Mouse (Mus musculus): Measurements from ENCODE around the gene Man1b1. TPM values are rescaled to one million over a fixed set of nuclear protein-coding genes. Genes with fewer than 3 reads are reported as not detected.

Man1b1 gene
- polyA plus RNA-seq, 1 experiment, result 70.7 TPM

DNA sequence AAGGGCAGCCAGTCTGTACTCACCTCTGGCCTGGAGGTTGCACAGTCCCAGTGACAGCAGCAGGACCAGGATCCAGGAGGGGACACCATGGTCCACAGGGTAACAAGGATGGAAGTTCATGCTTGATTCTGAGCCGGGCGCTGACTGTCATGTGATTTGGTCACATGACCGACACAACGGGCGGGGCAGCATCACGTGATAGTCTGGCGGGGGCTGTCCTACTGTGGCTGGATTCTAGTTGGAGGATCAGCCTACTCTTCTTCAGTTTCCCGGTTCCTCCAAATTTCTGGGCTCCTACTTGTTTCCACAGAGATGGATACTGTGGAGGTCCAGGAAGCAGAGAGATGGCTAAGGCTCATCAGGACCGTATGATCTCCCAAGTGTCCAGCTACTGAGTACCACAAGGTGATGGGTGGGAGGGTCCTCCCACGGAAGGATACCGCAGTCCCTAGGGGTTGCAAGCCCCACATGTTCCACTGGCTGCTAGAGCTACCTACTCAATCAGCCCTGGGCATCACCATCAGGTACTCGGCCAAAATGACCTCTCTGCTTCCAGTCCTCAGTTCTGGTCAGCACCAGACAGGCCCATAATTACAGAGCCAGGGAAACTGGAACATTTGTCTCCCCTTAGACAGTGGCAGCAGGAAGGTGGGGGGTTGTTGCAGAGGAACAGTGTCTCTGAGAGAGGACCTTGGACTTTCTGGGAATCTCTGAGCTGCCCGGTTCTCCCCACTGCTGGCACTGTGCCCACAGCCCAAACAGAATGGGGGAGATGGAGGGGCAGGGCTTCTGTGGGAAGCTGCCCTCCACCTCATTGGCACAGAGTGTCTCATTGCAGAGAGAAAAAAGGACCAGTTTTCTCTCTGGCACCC is 24.3 kb downstream of the Man1b1 start, which contains the start of gene Dpp7:
Dpp7 (minus strand) TSS at position 152 of the 872 bp plus-strand sequence.
- H3K4me3 ChIP-seq (ENCODE audit: insufficient read depth, low read length), result peak within 1 kb of the TSS; percentile 68
- peaks cover 2% of the 10 kb centered on the region; the same call in 1 of the 2 replicates for H3K4me1 ChIP-seq (ENCODE audit: control insufficient read depth, insufficient read depth, low read length)
- peak; percentile 63 for TF ChIP-seq POLR2A (IDR thresholded peaks at IDR 0.05; ENCODE audit: low read depth, low read length)
- no peak for TF ChIP-seq CTCF (IDR thresholded peaks at IDR 0.05; ENCODE audit: borderline replicate concordance, insufficient read depth, low read length)
- no peak within 1 kb of the TSS for H3K27ac ChIP-seq (ENCODE audit: insufficient read depth, low read length)

DNA sequence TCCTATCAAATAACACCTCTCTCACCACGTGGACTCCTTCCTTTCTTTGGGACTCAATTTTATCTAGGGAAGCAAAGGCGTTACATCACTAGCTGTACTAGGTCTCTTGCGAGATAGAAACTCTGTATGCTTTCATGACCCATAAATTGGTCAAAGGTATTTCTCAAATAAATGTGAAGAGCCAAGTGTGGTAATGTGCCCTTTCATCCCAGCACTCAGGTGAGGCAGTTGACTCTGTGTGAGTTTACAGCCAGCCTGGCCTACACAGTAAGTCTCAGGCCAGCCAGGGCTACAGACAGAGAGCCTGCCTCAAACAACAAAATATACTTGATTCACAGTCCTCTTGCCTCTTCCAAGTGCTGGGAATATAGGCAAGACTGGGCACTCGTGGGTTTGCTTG is 27.7 kb downstream of the Man1b1 start:
- Histone ChIP-seq H3K27ac (ENCODE audit: insufficient read depth, low read length) (no peak overlapping the region), H3K4me3 (ENCODE audit: insufficient read depth, low read length) (no peak overlapping the region), H3K4me1 (ENCODE audit: control insufficient read depth, insufficient read depth, low read length) (peaks cover 11% of the 10 kb centered on the region; the same call in 1 of the 2 replicates)
- TF ChIP-seq POLR2A (IDR thresholded peaks at IDR 0.05; ENCODE audit: low read depth, low read length) (no peak), CTCF (IDR thresholded peaks at IDR 0.05; ENCODE audit: borderline replicate concordance, insufficient read depth, low read length) (no peak)

DNA sequence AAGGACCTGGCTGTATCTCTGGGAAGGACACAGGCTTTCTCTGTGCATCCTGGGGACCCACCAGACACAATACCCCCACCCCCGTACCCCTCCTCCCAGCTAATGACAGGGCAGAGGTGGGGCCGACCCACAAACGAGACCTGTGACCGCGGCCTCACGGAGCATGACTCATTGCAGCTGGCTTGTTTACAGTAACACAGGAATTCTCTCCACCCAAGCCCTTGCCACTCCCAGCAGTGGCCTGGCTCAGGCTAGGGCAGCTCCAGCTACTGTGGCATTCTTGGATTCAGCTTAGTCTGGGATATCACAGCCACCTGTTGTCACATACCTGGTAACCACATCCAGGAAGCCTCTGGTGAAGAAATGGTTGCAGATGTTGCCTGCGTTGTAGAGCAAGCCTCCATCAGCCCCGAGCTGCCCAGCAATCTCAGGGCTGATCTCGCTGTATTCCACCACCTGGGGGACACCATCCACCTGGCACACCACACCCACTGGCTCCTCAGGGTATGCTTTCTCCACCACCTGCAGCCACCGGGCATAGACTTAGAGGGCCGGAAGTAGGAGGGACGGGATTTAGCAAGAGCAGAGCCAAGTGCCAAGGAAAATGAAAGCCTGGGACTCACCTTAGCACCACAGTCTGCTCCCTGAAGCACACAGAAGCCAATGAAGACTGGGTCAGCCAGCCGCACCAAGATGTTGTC is 31.5 kb downstream of the Man1b1 start:
- no peak overlapping the region for H3K27ac ChIP-seq (ENCODE audit: insufficient read depth, low read length)
- TF ChIP-seq CTCF (IDR thresholded peaks at IDR 0.05; ENCODE audit: borderline replicate concordance, insufficient read depth, low read length), result no peak
- TF ChIP-seq POLR2A (IDR thresholded peaks at IDR 0.05; ENCODE audit: low read depth, low read length), result no peak
- H3K4me3 ChIP-seq (ENCODE audit: insufficient read depth, low read length), result peak overlapping the region; percentile 90; the same call in 1 of the 2 replicates

DNA sequence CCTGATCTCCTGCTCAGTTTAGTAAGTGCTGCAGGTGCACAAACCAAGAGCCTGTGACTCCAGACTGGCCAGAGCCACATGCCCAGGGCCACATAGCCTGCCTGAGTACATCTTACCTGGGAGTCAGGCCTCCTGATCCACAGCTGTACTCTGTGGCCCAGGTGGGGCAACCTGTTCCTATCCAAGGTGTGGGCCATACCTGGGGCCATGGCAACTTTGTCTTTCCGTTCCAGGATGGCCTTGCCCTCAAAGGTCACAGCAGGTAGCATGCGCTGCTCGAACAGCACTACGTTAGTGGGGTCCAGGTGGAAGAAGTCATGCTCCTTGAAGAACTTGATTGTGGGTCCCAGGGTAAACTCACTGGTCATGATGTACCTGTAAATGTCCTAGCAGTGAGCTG is 32.2 kb downstream of the Man1b1 start:
- TF ChIP-seq CTCF (IDR thresholded peaks at IDR 0.05; ENCODE audit: borderline replicate concordance, insufficient read depth, low read length) (no peak), POLR2A (IDR thresholded peaks at IDR 0.05; ENCODE audit: low read depth, low read length) (no peak)
- H3K4me3 ChIP-seq (ENCODE audit: insufficient read depth, low read length), result peak overlapping the region; percentile 90
- no peak overlapping the region for H3K27ac ChIP-seq (ENCODE audit: insufficient read depth, low read length)
- 0 out of 2 replicates have a peak, but pooled peaks cover 9% of the 10 kb centered on the region for H3K4me1 ChIP-seq (ENCODE audit: control insufficient read depth, insufficient read depth, low read length)

More for the DNA sequence above, 31.5 kb downstream of the Man1b1 start:
- H3K4me1 ChIP-seq (ENCODE audit: control insufficient read depth, insufficient read depth, low read length), result 0 out of 2 replicates have a peak, but pooled peaks cover 9% of the 10 kb centered on the region

DNA sequence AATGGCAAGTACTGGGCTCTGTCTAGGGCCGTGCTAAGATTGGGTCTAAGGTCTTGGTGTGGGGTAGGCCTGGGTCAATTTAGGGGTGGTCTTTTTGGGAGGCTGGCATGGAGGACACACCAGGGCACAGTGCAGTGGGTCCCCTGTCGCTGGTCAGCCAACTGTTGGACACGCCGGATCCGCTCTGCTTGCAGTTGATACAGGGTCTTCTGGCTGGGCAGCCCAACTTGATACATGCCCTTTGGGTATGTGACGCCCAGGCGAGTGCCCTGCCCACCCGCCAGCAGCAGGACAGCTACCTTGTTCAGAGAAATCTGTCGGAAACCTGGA is 32.6 kb downstream of the Man1b1 start:
- H3K27ac ChIP-seq (ENCODE audit: insufficient read depth, low read length), result no peak overlapping the region
- TF ChIP-seq POLR2A (IDR thresholded peaks at IDR 0.05; ENCODE audit: low read depth, low read length) (no peak), CTCF (IDR thresholded peaks at IDR 0.05; ENCODE audit: borderline replicate concordance, insufficient read depth, low read length) (no peak)
- peak overlapping the region; percentile 90 for H3K4me3 ChIP-seq (ENCODE audit: insufficient read depth, low read length)
- H3K4me1 ChIP-seq (ENCODE audit: control insufficient read depth, insufficient read depth, low read length), result 0 out of 2 replicates have a peak, but pooled peaks cover 9% of the 10 kb centered on the region

DNA sequence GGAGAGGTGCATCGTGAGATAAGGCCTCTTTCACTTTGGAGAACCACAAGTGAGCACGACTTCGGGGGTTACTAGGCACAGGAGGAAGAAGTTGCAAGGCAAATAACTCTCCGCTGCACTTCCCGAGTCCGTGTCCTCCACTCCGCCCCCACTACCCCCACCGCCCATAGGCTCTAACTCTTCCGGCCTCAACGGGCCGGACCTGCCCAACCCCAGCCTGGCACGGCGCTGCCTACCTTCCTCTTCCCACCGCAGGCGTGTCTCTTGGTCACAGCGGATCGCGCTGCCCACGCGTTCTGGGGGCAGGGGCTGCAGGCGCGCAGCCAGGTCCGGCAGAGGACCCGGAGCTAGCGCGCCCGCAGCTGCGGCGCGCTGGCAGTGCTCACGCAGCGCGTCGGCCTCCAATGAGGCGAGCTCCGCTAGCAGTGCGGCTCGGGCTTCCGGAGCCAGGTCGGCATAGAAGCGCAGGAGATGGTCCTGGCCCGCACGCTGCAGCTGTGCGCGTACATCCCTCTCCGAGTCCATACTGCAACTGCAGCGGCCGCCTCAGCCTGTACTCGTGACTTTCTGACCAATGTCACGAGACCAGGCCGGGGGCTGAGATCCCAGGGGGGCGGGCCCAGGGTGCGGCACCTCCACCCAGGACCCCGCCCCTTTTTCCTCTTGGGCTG is 33.1 kb downstream of the Man1b1 start, which contains the start of gene Uap1l1:
Uap1l1 (minus strand) TSS at position 592 of the 671 bp plus-strand sequence.
- peak within 1 kb of the TSS; percentile 29 for H3K27ac ChIP-seq (ENCODE audit: insufficient read depth, low read length)
- 0 out of 2 replicates have a peak, but pooled peaks cover 9% of the 10 kb centered on the region for H3K4me1 ChIP-seq (ENCODE audit: control insufficient read depth, insufficient read depth, low read length)
- TF ChIP-seq CTCF (IDR thresholded peaks at IDR 0.05; ENCODE audit: borderline replicate concordance, insufficient read depth, low read length) (no peak), POLR2A (IDR thresholded peaks at IDR 0.05; ENCODE audit: low read depth, low read length) (peak; percentile 96)
- peak within 1 kb of the TSS; percentile 90 for H3K4me3 ChIP-seq (ENCODE audit: insufficient read depth, low read length)

DNA sequence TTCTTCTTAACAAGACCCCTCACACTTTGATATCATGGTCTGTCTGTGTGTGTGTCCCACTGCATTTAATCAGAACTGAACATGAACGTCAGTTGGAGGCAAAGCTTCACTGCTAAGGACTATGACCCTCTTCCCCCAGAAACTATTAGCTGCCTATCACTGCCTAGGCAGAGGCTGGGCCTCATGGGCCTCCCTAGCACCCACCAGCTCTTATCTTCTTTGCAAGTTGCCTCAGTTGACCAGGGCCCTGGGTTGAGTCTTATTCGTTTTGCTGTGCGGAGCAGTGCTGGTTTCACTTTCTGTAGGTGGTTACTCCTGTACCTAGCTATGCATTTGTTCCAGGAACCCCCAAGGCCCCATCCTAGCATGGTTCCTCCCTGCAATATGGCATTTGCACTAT is 37.9 kb downstream of the Man1b1 start:
- no peak overlapping the region for H3K27ac ChIP-seq (ENCODE audit: insufficient read depth, low read length)
- TF ChIP-seq POLR2A (IDR thresholded peaks at IDR 0.05; ENCODE audit: low read depth, low read length) (no peak), CTCF (IDR thresholded peaks at IDR 0.05; ENCODE audit: borderline replicate concordance, insufficient read depth, low read length) (no peak)
- H3K4me3 ChIP-seq (ENCODE audit: insufficient read depth, low read length), result no peak overlapping the region
- no peaks in the 10 kb centered on the region for H3K4me1 ChIP-seq (ENCODE audit: control insufficient read depth, insufficient read depth, low read length)

DNA sequence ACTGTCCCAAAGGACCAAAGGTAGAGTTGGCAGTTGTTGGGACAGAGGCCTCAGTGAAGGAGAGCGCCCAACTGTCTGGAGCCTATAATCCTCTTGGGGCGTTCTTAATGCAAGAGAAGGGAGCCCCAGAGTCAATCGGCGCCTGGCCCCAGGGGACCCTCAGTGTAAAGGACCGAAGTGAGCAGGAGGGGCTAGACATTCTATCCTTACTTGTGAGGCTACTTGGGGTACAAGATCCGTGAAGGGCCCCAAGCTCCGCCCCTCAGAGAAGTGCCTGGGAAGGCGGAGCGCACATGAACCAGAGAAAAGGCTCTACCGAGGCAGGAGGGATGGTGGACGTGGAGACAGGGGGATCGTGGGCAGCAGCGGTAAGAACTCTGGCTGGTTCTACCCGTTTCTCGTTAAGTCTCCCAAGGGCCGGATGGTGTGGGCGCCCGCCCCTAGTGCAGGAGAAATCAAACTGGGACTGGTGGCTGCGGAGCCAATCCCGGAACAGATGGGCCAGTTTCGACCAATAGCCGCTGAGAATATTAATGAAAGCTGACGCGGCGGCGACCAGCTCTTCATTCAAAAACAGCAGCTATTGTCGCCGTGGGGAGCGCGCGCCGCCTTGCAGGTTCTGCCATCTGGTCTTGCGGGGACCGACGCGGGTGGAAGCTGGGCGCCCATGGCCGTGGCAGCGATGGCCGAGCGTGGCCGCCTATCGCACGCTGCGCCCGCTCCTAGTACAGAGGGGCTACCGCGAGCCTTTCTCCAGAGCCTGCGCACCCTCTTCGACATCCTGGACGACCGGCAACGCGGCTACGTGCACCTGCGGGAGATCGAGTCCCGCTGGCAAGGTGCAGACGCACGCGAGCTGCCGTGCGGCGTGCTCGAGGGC is 39.9 kb downstream of the Man1b1 start, which contains the start of gene Sapcd2:
Sapcd2 (plus strand) TSS at position 558 of the 880 bp plus-strand sequence.
- Histone ChIP-seq H3K4me1 (ENCODE audit: control insufficient read depth, insufficient read depth, low read length) (no peaks in the 10 kb centered on the region), H3K4me3 (ENCODE audit: insufficient read depth, low read length) (peak within 1 kb of the TSS; percentile 73), H3K27ac (ENCODE audit: insufficient read depth, low read length) (peak within 1 kb of the TSS; percentile 10)
- TF ChIP-seq POLR2A (IDR thresholded peaks at IDR 0.05; ENCODE audit: low read depth, low read length), result peak; percentile 77
- TF ChIP-seq CTCF (IDR thresholded peaks at IDR 0.05; ENCODE audit: borderline replicate concordance, insufficient read depth, low read length), result no peak
